Mouse (Mus musculus) myocyte (in vitro differentiated cells): ENCODE measurements around the gene Hmox2. TPM values are rescaled to one million over a fixed set of nuclear protein-coding genes. Genes with fewer than 3 reads are reported as not detected.
A peak's percentile ranks its signal among the peaks of the same experiment; 100 is the strongest.

Experiments
- H3K27me3 ChIP-seq: one replicate; pipeline ENCODE4 v1.6.1; 2011; ENCODE audit not compliant: control insufficient read depth, insufficient read depth, insufficient read length
- H3K36me3 ChIP-seq: one replicate; pipeline ENCODE4 v1.6.1; 2011; ENCODE audit not compliant: control insufficient read depth, insufficient read depth
- H3K4me2 ChIP-seq: one replicate; pipeline ENCODE4 v1.6.1; 2011; ENCODE audit warnings: low read depth, control low read depth
- H3K4me3 ChIP-seq: one replicate; pipeline ENCODE4 v1.5.1; 2011; ENCODE audit warnings: mild to moderate bottlenecking, control low read depth, moderate library complexity
- H3K79me2 ChIP-seq: one replicate; pipeline ENCODE4 v1.6.1; 2011; ENCODE audit not compliant: control insufficient read depth, insufficient read depth
- H3ac ChIP-seq: one replicate; pipeline ENCODE4 v1.6.1; 2011; ENCODE audit not compliant: control insufficient read depth, insufficient read length
- CEBPB ChIP-seq: IDR thresholded peaks from 2 replicates; pipeline ENCODE4 v1.6.1; 2011; ENCODE audit warnings: mild to moderate bottlenecking, moderate library complexity; ENCODE audit not compliant: poor library complexity, insufficient read depth, severe bottlenecking
- E2F4 ChIP-seq: IDR thresholded peaks from one replicate; pipeline ENCODE4 v1.6.1; 2011; ENCODE audit warnings: mild to moderate bottlenecking, control low read depth, moderate library complexity; ENCODE audit not compliant: insufficient read depth
- MAX ChIP-seq: IDR thresholded peaks from one replicate; pipeline ENCODE4 v1.6.1; 2011; ENCODE audit warnings: low read depth, mild to moderate bottlenecking, control low read depth
- MYOD1 ChIP-seq, 3 experiments: IDR thresholded peaks; one replicate each; pipeline ENCODE4 v1.6.1; 2011; ENCODE audit warnings: control low read depth in 2 of 3, low read depth in 2 of 3, mild to moderate bottlenecking in 2 of 3, moderate library complexity in 1 of 3; ENCODE audit not compliant: insufficient read length in 2 of 3, control insufficient read depth in 1 of 3
- MYOG ChIP-seq, 3 experiments: IDR thresholded peaks; one replicate each; pipeline ENCODE4 v1.6.1; 2011; ENCODE audit warnings: control low read depth in 2 of 3, low read depth in 2 of 3, mild to moderate bottlenecking in 2 of 3; ENCODE audit not compliant: insufficient read length in 2 of 3, control insufficient read depth in 1 of 3, insufficient read depth in 1 of 3
- POLR2A ChIP-seq: IDR thresholded peaks from one replicate; pipeline ENCODE4 v1.6.1; 2011; ENCODE audit warnings: low read depth, mild to moderate bottlenecking, control low read depth, moderate library complexity; ENCODE audit not compliant: insufficient read length
- POLR2AphosphoS2 ChIP-seq: IDR thresholded peaks from one replicate; pipeline ENCODE4 v1.6.1; 2011; ENCODE audit warnings: low read depth, control low read depth; ENCODE audit not compliant: insufficient read length
- REST ChIP-seq: IDR thresholded peaks from one replicate; pipeline ENCODE4 v1.6.1; 2011; ENCODE audit warnings: mild to moderate bottlenecking, control low read depth, moderate library complexity; ENCODE audit not compliant: insufficient read depth, insufficient read length
- SRF ChIP-seq: IDR thresholded peaks from one replicate; pipeline ENCODE4 v1.6.1; 2011; ENCODE audit warnings: low read depth; ENCODE audit not compliant: control insufficient read depth, insufficient read length
- TCF12 ChIP-seq: IDR thresholded peaks from one replicate; pipeline ENCODE4 v1.6.1; 2011; ENCODE audit warnings: mild to moderate bottlenecking, control low read depth; ENCODE audit not compliant: poor library complexity, insufficient read depth, severe bottlenecking
- TCF3 ChIP-seq: IDR thresholded peaks from one replicate; pipeline ENCODE4 v1.6.1; 2011; ENCODE audit warnings: low read depth, control low read depth; ENCODE audit not compliant: insufficient read length
- USF1 ChIP-seq: IDR thresholded peaks from one replicate; pipeline ENCODE4 v1.6.1; 2011; ENCODE audit warnings: low read depth, mild to moderate bottlenecking, control low read depth, moderate library complexity
- polyA plus RNA-seq: library from polyadenylated mRNA; unstranded; fragments of >200 nt; fragmentation: generic; extraction: Trizol; gene quantifications from one replicate; pipeline ENCODE4 v1.2.1, GENCODE M21; 2012; ENCODE audit warnings: missing spikeins

The Hmox2 gene
- polyA plus RNA-seq, 1 experiment = 46.7 TPM

- Histone ChIP-seq H3K79me2 (peaks cover 76% of the 10 kb centered on the region), H3ac (no peak overlapping the region), H3K36me3 (peaks cover 13% of the 10 kb centered on the region), H3K27me3 (no peaks in the 10 kb centered on the region), H3K4me2 (no peak overlapping the region), H3K4me3 (no peak overlapping the region)
- TF ChIP-seq POLR2AphosphoS2 (no peak), E2F4 (no peak), TCF12 (no peak), MAX (no peak), POLR2A (no peak), USF1 (no peak), CEBPB (no peak), SRF (no peak), TCF3 (no peak), REST (no peak), MYOG (IDR thresholded peaks at IDR 0.05; ENCODE audit: control insufficient read depth in 1 of 3, insufficient read depth in 1 of 3, insufficient read length in 2 of 3, low read depth in 2 of 3) (no peak), MYOD1 (IDR thresholded peaks at IDR 0.05; ENCODE audit: control insufficient read depth in 1 of 3, insufficient read length in 2 of 3, low read depth in 2 of 3) (no peak)
These were observed 47.3 kb downstream of the Hmox2 start for GRCm38 (mm10) chr16:4773289-4773970.

GRCm38 (mm10) chr16:4777171-4777904 is 51.2 kb downstream of the Hmox2 start:
- TF ChIP-seq POLR2A (no peak), USF1 (peak; percentile 85)
- H3K4me3 ChIP-seq = no peak overlapping the region
- peak overlapping the region; percentile 37 for H3K4me2 ChIP-seq

GRCm38 (mm10) chr16:4777905-4778609 is 51.9 kb downstream of the Hmox2 start:
- no peaks in the 10 kb centered on the region for H3K36me3 ChIP-seq
- peak overlapping the region; percentile 37 for H3K4me2 ChIP-seq
- no peaks in the 10 kb centered on the region for H3K27me3 ChIP-seq
- TF ChIP-seq POLR2A = no peak
- no peak for TF ChIP-seq MYOG (IDR thresholded peaks at IDR 0.05; ENCODE audit: control insufficient read depth in 1 of 3, insufficient read depth in 1 of 3, insufficient read length in 2 of 3, low read depth in 2 of 3)
- no peak for TF ChIP-seq E2F4
- no peak for TF ChIP-seq USF1
- TF ChIP-seq TCF12 = no peak
- no peak for TF ChIP-seq REST
- no peak for TF ChIP-seq MAX
- no peak for TF ChIP-seq POLR2AphosphoS2
- no peak for TF ChIP-seq SRF
- H3ac ChIP-seq = no peak overlapping the region
- H3K79me2 ChIP-seq = peaks cover 95% of the 10 kb centered on the region
- H3K4me3 ChIP-seq = no peak overlapping the region

More at GRCm38 (mm10) chr16:4777171-4777904, 51.2 kb downstream of the Hmox2 start:
- no peaks in the 10 kb centered on the region for H3K36me3 ChIP-seq
- no peaks in the 10 kb centered on the region for H3K27me3 ChIP-seq
- H3ac ChIP-seq = no peak overlapping the region
- peaks cover 95% of the 10 kb centered on the region for H3K79me2 ChIP-seq

GRCm38 (mm10) chr16:4778940-4779339 is 52.8 kb downstream of the Hmox2 start:
- TF ChIP-seq MYOG (IDR thresholded peaks at IDR 0.05; ENCODE audit: control insufficient read depth in 1 of 3, insufficient read depth in 1 of 3, insufficient read length in 2 of 3, low read depth in 2 of 3) = no peak
- no peak for TF ChIP-seq MYOD1 (IDR thresholded peaks at IDR 0.05; ENCODE audit: control insufficient read depth in 1 of 3, insufficient read length in 2 of 3, low read depth in 2 of 3)
- TF ChIP-seq E2F4 = no peak
- TF ChIP-seq CEBPB = no peak
- peaks cover 95% of the 10 kb centered on the region for H3K79me2 ChIP-seq
- no peaks in the 10 kb centered on the region for H3K36me3 ChIP-seq
- no peak overlapping the region for H3K4me3 ChIP-seq
- H3K27me3 ChIP-seq = no peaks in the 10 kb centered on the region
- H3K4me2 ChIP-seq = no peak overlapping the region
- no peak overlapping the region for H3ac ChIP-seq

GRCm38 (mm10) chr16:4781524-4782196 is 55.5 kb downstream of the Hmox2 start:
- Histone ChIP-seq H3K27me3 (no peaks in the 10 kb centered on the region), H3K4me3 (no peak overlapping the region), H3K4me2 (peak overlapping the region; percentile 44), H3ac (no peak overlapping the region), H3K79me2 (peaks cover 95% of the 10 kb centered on the region), H3K36me3 (no peaks in the 10 kb centered on the region)
- TF ChIP-seq MYOG (IDR thresholded peaks at IDR 0.05; ENCODE audit: control insufficient read depth in 1 of 3, insufficient read depth in 1 of 3, insufficient read length in 2 of 3, low read depth in 2 of 3) = peak in 2 of 3 experiments; percentile 3 to 88
- TF ChIP-seq CEBPB = no peak
- TF ChIP-seq REST = no peak
- no peak for TF ChIP-seq USF1
- TF ChIP-seq TCF12 = peak; percentile 25
- no peak for TF ChIP-seq SRF
- no peak for TF ChIP-seq POLR2AphosphoS2
- TF ChIP-seq TCF3 = no peak
- no peak for TF ChIP-seq POLR2A
- TF ChIP-seq E2F4 = no peak
- TF ChIP-seq MAX = no peak
- peak; percentile 77 to 87 (median 80) for TF ChIP-seq MYOD1 (IDR thresholded peaks at IDR 0.05; ENCODE audit: control insufficient read depth in 1 of 3, insufficient read length in 2 of 3, low read depth in 2 of 3)
